Mouse (Mus musculus) erythroblast, embryonic 14.5 days (primary cell): ENCODE measurements around the gene Sh3rf1.

ENCODE experiments used
- GATA1 ChIP-seq: IDR thresholded peaks from 2 replicates; pipeline ENCODE4 v1.6.1; 2012; ENCODE audit warnings: low read length, inconsistent platforms, mixed read lengths
- TAL1 ChIP-seq: IDR thresholded peaks from 3 replicates; pipeline ENCODE4 v1.6.1; 2012; ENCODE audit warnings: low read length, inconsistent platforms, mixed read lengths

- TF ChIP-seq GATA1 (no peak), TAL1 (no peak)
Observed at GRCm38 (mm10) chr8:61275463-61276356, 52.0 kb downstream of the Sh3rf1 start.
